Comparison of ENCODE assay signal across 25 mouse cellular contexts in genomic region chr16:24400776-24401175, GRCm38 (mm10). TPM values are rescaled to one million over a fixed set of nuclear protein-coding genes. Genes with fewer than 3 reads are reported as not detected.
DNase-seq lines count a peak whose midpoint lies in the region; ATAC-seq and TF ChIP-seq lines count a peak whose summit lies in the region.
"Had no signal": no experiment of that assay in that cellular context is flagged by ENCODE, and none has a peak within 500 bp of the region (broad histone marks: within the 10 kb centered on the region; RNA-seq: fewer than 3 reads in every experiment).

No protein-coding gene starts in this region.

- H3K9me3 ChIP-seq in liver, postnatal 0 days (ENCODE audit: low read length), result no peaks in the 10 kb centered on the region
- H3K9me3 ChIP-seq in liver, embryonic 11.5 days (ENCODE audit: control insufficient read depth, low read length), result no peaks in the 10 kb centered on the region
- no peaks in the 10 kb centered on the region for H3K9me3 ChIP-seq in stomach, embryonic 15.5 days
- H3K9me3 ChIP-seq: hindbrain, embryonic 10.5 days had no signal

- no peak overlapping the region for H3K4me3 ChIP-seq in gastrocnemius, adult 2 months
- H3K4me3 ChIP-seq in liver, postnatal 0 days (ENCODE audit: low read depth, low read length), result no peak overlapping the region
- no peak overlapping the region for H3K4me3 ChIP-seq in liver, embryonic 11.5 days (ENCODE audit: low read depth, low read length)
- no peak overlapping the region for H3K4me3 ChIP-seq in stomach, embryonic 15.5 days (replicated peaks)
- H3K4me3 ChIP-seq: heart, adult 2 months; hindbrain, embryonic 10.5 days had no signal

- no peak for DNase-seq in gastrocnemius, adult 2 months
- no peak for DNase-seq in gastrocnemius, postnatal 4 days (ENCODE audit: low spot score in 2 of 2)
- DNase-seq in liver, postnatal 0 days, result no peak
- no peak for DNase-seq in liver, embryonic 11.5 days (ENCODE audit: low spot score)
- DNase-seq in layer of hippocampus, adult 11-12 months (ENCODE audit: low spot score), result no peak
- DNase-seq in MN1 (ENCODE audit: low spot score), result no peak
- DNase-seq: adrenal gland, adult 2 months; adrenal gland, postnatal 14 days; B cell, adult 2 months; cerebellum, adult 11 months; cerebellum, adult 2 months; cerebellum, postnatal 10 days; forebrain, postnatal 0 days; gastrocnemius, postnatal 25 days; heart, adult 2 months; heart, postnatal 36 days had no signal

- H3K4me2 ChIP-seq in liver, postnatal 0 days (ENCODE audit: low read depth, low read length), result no peak overlapping the region
- H3K4me2 ChIP-seq in liver, embryonic 11.5 days, result no peak overlapping the region
- H3K4me2 ChIP-seq in stomach, embryonic 15.5 days, result no peak overlapping the region
- H3K4me2 ChIP-seq: heart, embryonic 11.5 days; hindbrain, embryonic 14.5 days had no signal

- no peaks in the 10 kb centered on the region for H3K27me3 ChIP-seq in liver, postnatal 0 days (ENCODE audit: insufficient read depth, low read length)
- no peaks in the 10 kb centered on the region for H3K27me3 ChIP-seq in liver, embryonic 11.5 days (replicated peaks; ENCODE audit: control insufficient read depth, insufficient read depth, low read length)
- H3K27me3 ChIP-seq in stomach, embryonic 15.5 days (replicated peaks), result no peaks in the 10 kb centered on the region
- H3K27me3 ChIP-seq: CH12.LX had no signal

- intact Hi-C loops in gastrocnemius, adult 2 months (cut with DNase I), result loop anchor here (5.0 kb wide), 1 partner anchor 82 kb away; no protein-coding TSS in a partner anchor

- no peak for TF ChIP-seq CTCF in gastrocnemius, adult 2 months (IDR thresholded peaks at IDR 0.05)
- TF ChIP-seq CTCF in liver, postnatal 0 days (IDR thresholded peaks at IDR 0.05; ENCODE audit: low read depth), result no peak

- H3K9ac ChIP-seq in liver, postnatal 0 days (replicated peaks), result no peak overlapping the region
- no peak overlapping the region for H3K9ac ChIP-seq in liver, embryonic 11.5 days (ENCODE audit: low read depth, low read length)
- H3K9ac ChIP-seq in stomach, embryonic 15.5 days, result no peak overlapping the region
- H3K9ac ChIP-seq: forebrain, postnatal 0 days; hindbrain, embryonic 14.5 days had no signal

- TF ChIP-seq EP300 in liver, postnatal 0 days (IDR thresholded peaks at IDR 0.05; ENCODE audit: low read depth), result no peak

- H3K27ac ChIP-seq in gastrocnemius, adult 2 months, result peak overlapping the region; percentile 32; the same call in 1 of the 2 replicates
- H3K27ac ChIP-seq in liver, postnatal 0 days (ENCODE audit: low read depth), result 0 out of 2 replicates have a peak overlapping the region, but pooled peaks have one; percentile 55
- H3K27ac ChIP-seq in liver, embryonic 11.5 days (ENCODE audit: low read depth, low read length), result no peak overlapping the region
- peak overlapping the region; percentile 6; the same call in 1 of the 2 replicates for H3K27ac ChIP-seq in stomach, embryonic 15.5 days
- H3K27ac ChIP-seq: heart, adult 2 months; hindbrain, embryonic 10.5 days; hindbrain, embryonic 14.5 days; hindbrain, postnatal 0 days had no signal

- no peak for ATAC-seq in liver, postnatal 0 days
- ATAC-seq in liver, embryonic 11.5 days (replicated peaks; ENCODE audit: low FRiP score), result no peak
- ATAC-seq in stomach, embryonic 15.5 days (ENCODE audit: insufficient read depth, low FRiP score, low read depth), result no peak
- ATAC-seq: forebrain, embryonic 14.5 days; forebrain, postnatal 0 days; hindbrain, postnatal 0 days; inflammation-experienced regulatory T-cells, adult 6 months had no signal

- H3K4me1 ChIP-seq in liver, postnatal 0 days (ENCODE audit: insufficient read depth), result peaks cover 25% of the 10 kb centered on the region
- H3K4me1 ChIP-seq in liver, embryonic 11.5 days (replicated peaks; ENCODE audit: control insufficient read depth, insufficient read depth, low read length), result peaks cover 10% of the 10 kb centered on the region; the same call in 1 of the 2 replicates
- peaks cover 35% of the 10 kb centered on the region; the same call in 1 of the 2 replicates for H3K4me1 ChIP-seq in stomach, embryonic 15.5 days
- H3K4me1 ChIP-seq: hindbrain, embryonic 10.5 days had no signal

- 75% methylated on average over 2 of the region's 2 CpGs for WGBS in liver, postnatal 0 days (ENCODE audit: insufficient replicate concordance)
- 90% methylated on average over 2 of the region's 2 CpGs for WGBS in liver, embryonic 11.5 days
- WGBS in stomach, embryonic 15.5 days, result 73% methylated on average over 2 of the region's 2 CpGs

- H3K36me3 ChIP-seq in liver, postnatal 0 days (replicated peaks; ENCODE audit: insufficient read depth, low read length), result no peaks in the 10 kb centered on the region
- peaks cover 5% of the 10 kb centered on the region for H3K36me3 ChIP-seq in liver, embryonic 11.5 days (ENCODE audit: control insufficient read depth, insufficient read depth, low read length)
- no peaks in the 10 kb centered on the region for H3K36me3 ChIP-seq in stomach, embryonic 15.5 days
- H3K36me3 ChIP-seq: G1E had no signal

RNA-seq across cellular contexts. Expression of gene Lpp, which starts 7.5 kb away (rescaled TPM):
- total RNA-seq in gastrocnemius, adult 2 months (2021), result 10 to 100 TPM; 17.7 to 18.0 TPM
- 10 to 100 TPM; 46.7 to 52.2 TPM for total RNA-seq in gastrocnemius, postnatal 4 days (2021)
- polyA plus RNA-seq in liver, postnatal 0 days (2015; fragmentation: Nextera tagmentation; extraction: Ambion mirVana), result 9.1 and 10.7 TPM in 2 replicates
- polyA plus RNA-seq in liver, embryonic 11.5 days (2014; fragmentation: Nextera tagmentation; extraction: Ambion mirVana), result 19.5 and 21.2 TPM in 2 replicates
- 69.5 and 73.3 TPM in 2 replicates for polyA plus RNA-seq in stomach, embryonic 15.5 days (2015; fragmentation: Nextera tagmentation; extraction: Ambion mirVana)
- polyA plus RNA-seq: G1E had no signal
